Mouse (Mus musculus) ES-Bruce4 (cell line): ENCODE results near the gene Sema5a. TPM values are rescaled to one million over a fixed set of nuclear protein-coding genes. Genes with fewer than 3 reads are reported as not detected.

ENCODE experiments used
- H3K27ac ChIP-seq: 2 replicates; pipeline ENCODE4 v1.5.1; 2012; ENCODE audit warnings: low read length, inconsistent platforms; ENCODE audit not compliant: insufficient read depth
- H3K27me3 ChIP-seq: 2 replicates; pipeline ENCODE4 v1.6.1; 2012; ENCODE audit warnings: mild to moderate bottlenecking, low read length, inconsistent platforms; ENCODE audit not compliant: control insufficient read depth, poor library complexity, insufficient read depth, severe bottlenecking
- H3K36me3 ChIP-seq: 2 replicates; pipeline ENCODE4 v1.6.1; 2012; ENCODE audit warnings: inconsistent platforms, mild to moderate bottlenecking, low read length, moderate library complexity; ENCODE audit not compliant: control insufficient read depth, poor library complexity, insufficient read depth, severe bottlenecking
- H3K4me1 ChIP-seq: one replicate; pipeline ENCODE4 v1.8.1; 2011; ENCODE audit warnings: low read length; ENCODE audit not compliant: control insufficient read depth, insufficient read depth
- H3K4me3 ChIP-seq: 2 replicates; pipeline ENCODE4 v1.5.1; 2011; ENCODE audit warnings: low read depth, mild to moderate bottlenecking, low read length
- H3K9ac ChIP-seq: 2 replicates; pipeline ENCODE4 v1.6.1; 2012; ENCODE audit warnings: low read depth, mild to moderate bottlenecking, inconsistent platforms; ENCODE audit not compliant: poor library complexity, severe bottlenecking
- H3K9me3 ChIP-seq: replicated peaks from 2 replicates; pipeline ENCODE4 v1.6.1; 2012; ENCODE audit warnings: mild to moderate bottlenecking, low read length, inconsistent platforms; ENCODE audit not compliant: control insufficient read depth, poor library complexity, insufficient read depth, severe bottlenecking
- CTCF ChIP-seq: IDR thresholded peaks from one replicate; pipeline ENCODE4 v1.8.1; 2011; ENCODE audit warnings: low read depth, low read length
- POLR2A ChIP-seq: IDR thresholded peaks from one replicate; pipeline ENCODE4 v1.8.1; 2011; ENCODE audit warnings: low read length; ENCODE audit not compliant: insufficient read depth
- polyA plus RNA-seq: library from polyadenylated mRNA; stranded (reverse); fragments of >200 nt; gene quantifications from 2 replicates; pipeline ENCODE4 v1.2.4, GENCODE M21; 2011; ENCODE audit warnings: low read depth; ENCODE audit not compliant: missing spikeins, insufficient read depth, insufficient read length

Sema5a gene
- polyA plus RNA-seq, 1 experiment: 2.8 TPM

DNA sequence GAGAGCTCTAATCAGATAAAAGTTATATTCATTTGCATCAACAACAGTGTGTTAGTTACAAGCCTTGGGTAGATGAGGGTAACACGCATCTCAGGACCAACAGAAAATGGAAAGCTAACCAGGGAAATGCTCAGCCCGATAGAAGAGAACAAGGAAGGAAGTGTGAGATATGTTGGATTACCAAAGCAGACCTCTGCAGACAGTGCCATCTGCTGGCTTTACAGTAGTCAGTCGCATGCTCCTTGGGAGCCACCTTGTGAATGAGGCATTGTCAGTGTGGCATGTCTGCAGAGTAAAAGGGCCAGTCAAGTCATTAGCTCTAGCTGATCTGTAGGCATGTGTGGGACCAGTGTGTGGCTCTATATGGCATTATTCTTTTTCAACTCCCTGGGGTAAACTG, 486.2 kb downstream of the Sema5a start:
- Histone ChIP-seq H3K9me3 (no peaks in the 10 kb centered on the region), H3K4me3 (no peak overlapping the region), H3K36me3 (no peaks in the 10 kb centered on the region), H3K4me1 (no peaks in the 10 kb centered on the region), H3K27ac (no peak overlapping the region), H3K9ac (no peak overlapping the region), H3K27me3 (no peaks in the 10 kb centered on the region; the same call in 1 of the 2 replicates)
- TF ChIP-seq CTCF (peak; percentile 53), POLR2A (no peak)

Other genes with a start within 250 kb of the Sema5a start
- gene Tas2r119, start 67.5 kb upstream of the Sema5a start, polyA plus RNA-seq: not detected in 2 replicates